Comparison of ENCODE assay signal across 23 mouse cellular contexts in the genomic region with DNA sequence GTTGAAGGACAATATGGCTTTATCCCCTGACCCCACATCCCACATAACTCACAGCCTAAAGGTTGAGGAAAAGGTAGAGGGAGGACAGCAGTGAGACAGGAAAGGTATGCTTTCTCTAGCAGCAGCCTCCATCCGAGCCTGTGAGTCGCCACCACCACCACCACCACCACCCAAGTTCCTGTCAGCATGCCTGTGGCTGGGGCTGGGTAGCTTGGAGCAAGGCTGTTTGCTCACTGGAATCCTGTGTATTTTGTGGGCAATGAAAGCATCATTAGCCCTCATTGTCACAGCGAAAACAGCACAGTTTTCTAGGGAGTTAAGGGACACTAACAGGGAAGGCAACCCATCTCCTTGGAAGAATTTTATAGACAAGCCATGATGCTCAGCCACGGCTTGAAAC.
DNase-seq lines count a peak whose midpoint lies in the region; ATAC-seq lines count a peak whose summit lies in the region.
"Had no signal": no experiment of that assay in that cellular context is flagged by ENCODE, and none has a peak within 500 bp of the region (broad histone marks: within the 10 kb centered on the region; RNA-seq: fewer than 3 reads in every experiment).

No protein-coding gene starts in this region.

- intact Hi-C loops in heart, postnatal 10 days (cut with DNase I): no loop called here

- no peaks in the 10 kb centered on the region for H3K27me3 ChIP-seq in heart, embryonic 10.5 days (ENCODE audit: insufficient read depth, poor library complexity, severe bottlenecking)
- no peaks in the 10 kb centered on the region for H3K27me3 ChIP-seq in embryonic facial prominence, embryonic 10.5 days (replicated peaks; ENCODE audit: low read depth, poor library complexity, severe bottlenecking)
- no peaks in the 10 kb centered on the region for H3K27me3 ChIP-seq in intestine, embryonic 15.5 days (replicated peaks)
- H3K27me3 ChIP-seq: embryonic facial prominence, embryonic 13.5 days; embryonic facial prominence, embryonic 15.5 days; forebrain, embryonic 12.5 days had no signal

- no peaks in the 10 kb centered on the region for H3K4me1 ChIP-seq in heart, embryonic 10.5 days
- H3K4me1 ChIP-seq in embryonic facial prominence, embryonic 10.5 days: no peaks in the 10 kb centered on the region
- no peaks in the 10 kb centered on the region for H3K4me1 ChIP-seq in intestine, embryonic 15.5 days (replicated peaks)
- H3K4me1 ChIP-seq: embryonic facial prominence, embryonic 13.5 days; embryonic facial prominence, embryonic 15.5 days; forebrain, embryonic 10.5 days; forebrain, embryonic 12.5 days had no signal

- DNase-seq in heart, embryonic 10.5 days (ENCODE audit: low spot score): peak; percentile 50
- no peak for DNase-seq in heart, postnatal 10 days
- peak; percentile 28 for DNase-seq in 3T3-L1 (ENCODE audit: low read depth, low spot score)
- DNase-seq in Muller cell, postnatal 12 days (ENCODE audit: inconsistent ontology term): peak; percentile 69
- peak; percentile 4 for DNase-seq in embryonic facial prominence, embryonic 10.5 days (ENCODE audit: low spot score)
- no peak for DNase-seq in lung, postnatal 25 days (ENCODE audit: low spot score)
- DNase-seq: adrenal gland, adult 8-10 months; adrenal gland, postnatal 14 days; adrenal gland, postnatal 36 days; cerebellum, adult 11-12 months; cerebellum, adult 2 months; cerebellum, adult 9-10 months; cerebellum, postnatal 10 days; cerebellum, postnatal 25 days had no signal

- H3K27ac ChIP-seq in heart, embryonic 10.5 days: no peak overlapping the region
- no peak overlapping the region for H3K27ac ChIP-seq in embryonic facial prominence, embryonic 10.5 days (replicated peaks)
- H3K27ac ChIP-seq in intestine, embryonic 15.5 days: no peak overlapping the region
- H3K27ac ChIP-seq: embryonic facial prominence, embryonic 13.5 days; embryonic facial prominence, embryonic 15.5 days; forebrain, embryonic 10.5 days; forebrain, embryonic 12.5 days had no signal

- H3K9me3 ChIP-seq in heart, embryonic 10.5 days: no peaks in the 10 kb centered on the region
- H3K9me3 ChIP-seq in embryonic facial prominence, embryonic 10.5 days: peaks cover 7% of the 10 kb centered on the region; the same call in 1 of the 2 replicates
- no peaks in the 10 kb centered on the region for H3K9me3 ChIP-seq in intestine, embryonic 15.5 days
- H3K9me3 ChIP-seq: embryonic facial prominence, embryonic 13.5 days; embryonic facial prominence, embryonic 15.5 days had no signal

- no peak overlapping the region for H3K4me3 ChIP-seq in heart, embryonic 10.5 days
- no peak overlapping the region for H3K4me3 ChIP-seq in embryonic facial prominence, embryonic 10.5 days
- no peak overlapping the region for H3K4me3 ChIP-seq in intestine, embryonic 15.5 days (replicated peaks)
- H3K4me3 ChIP-seq: embryonic facial prominence, embryonic 13.5 days; embryonic facial prominence, embryonic 15.5 days; erythroblast, embryonic 14.5 days; forebrain, embryonic 10.5 days; forebrain, embryonic 12.5 days had no signal

- ATAC-seq in intestine, embryonic 15.5 days: no peak
- ATAC-seq: activated CD4-positive, CD25-positive, alpha-beta regulatory T cell, adult 4 months; forebrain, embryonic 14.5 days; forebrain, embryonic 16.5 days had no signal

- no peak overlapping the region for H3K9ac ChIP-seq in intestine, embryonic 15.5 days
- H3K9ac ChIP-seq: embryonic facial prominence, embryonic 13.5 days; embryonic facial prominence, embryonic 15.5 days; forebrain, embryonic 12.5 days had no signal

- WGBS in heart, embryonic 10.5 days: 78% methylated on average over 4 of the region's 4 CpGs
- 90% methylated on average over 4 of the region's 4 CpGs for WGBS in embryonic facial prominence, embryonic 10.5 days
- WGBS in intestine, embryonic 15.5 days: 90% methylated on average over 4 of the region's 4 CpGs

- no peak overlapping the region for H3K4me2 ChIP-seq in intestine, embryonic 15.5 days (replicated peaks)
- H3K4me2 ChIP-seq: embryonic facial prominence, embryonic 13.5 days; embryonic facial prominence, embryonic 15.5 days; forebrain, embryonic 12.5 days had no signal

- no peaks in the 10 kb centered on the region for H3K36me3 ChIP-seq in heart, embryonic 10.5 days
- no peaks in the 10 kb centered on the region for H3K36me3 ChIP-seq in embryonic facial prominence, embryonic 10.5 days (replicated peaks)
- no peaks in the 10 kb centered on the region for H3K36me3 ChIP-seq in intestine, embryonic 15.5 days
- H3K36me3 ChIP-seq: embryonic facial prominence, embryonic 13.5 days; embryonic facial prominence, embryonic 15.5 days; forebrain, embryonic 10.5 days; forebrain, embryonic 12.5 days had no signal

Comparison
In these comparisons a context has a peak if more than half of its experiments do, and no peak if none do; other contexts are left out.
1. DNase-seq: peak in heart, embryonic 10.5 days (single experiment), 3T3-L1 (single experiment), Muller cell, postnatal 12 days (single experiment) and embryonic facial prominence, embryonic 10.5 days (single experiment); none in heart, postnatal 10 days (0 of 2) and lung, postnatal 25 days (single experiment).